Mouse (Mus musculus): ENCODE results near the gene Atxn7l3. TPM values are rescaled to one million over a fixed set of nuclear protein-coding genes. Genes with fewer than 3 reads are reported as not detected.

Atxn7l3 gene
- total and polyA plus RNA-seq, 3 experiments: 24.0 to 60.0 (median 29.9) TPM

GRCm38 (mm10) chr11:102279595-102279994 lies 16.8 kb downstream of the Atxn7l3 start:
- TF ChIP-seq TAL1 (conservative IDR thresholded peaks at IDR 0.05; ENCODE audit: low read depth, low read length) (no peak), POLR2AphosphoS5 (IDR thresholded peaks at IDR 0.05; ENCODE audit: insufficient replicate concordance, low read depth, low read length) (no peak), GATA2 (IDR thresholded peaks at IDR 0.05; ENCODE audit: borderline replicate concordance, low read depth, low read length) (no peak), GATA1 (IDR thresholded peaks at IDR 0.05; ENCODE audit: borderline replicate concordance, low read length) (no peak), CTCF (IDR thresholded peaks at IDR 0.05; ENCODE audit: low read depth, low read length) (no peak)
- no peaks in the 10 kb centered on the region for H3K36me3 ChIP-seq (replicated peaks)
- no peaks in the 10 kb centered on the region for H3K9me3 ChIP-seq (replicated peaks)
- DNase-seq (ENCODE audit: low spot score) (no peak), ATAC-seq (ENCODE audit: extremely low read depth, insufficient number of reproducible peaks, low FRiP score, poor library complexity, severe bottlenecking) (no peak)
- peaks cover 18% of the 10 kb centered on the region for H3K27me3 ChIP-seq (ENCODE audit: insufficient read depth, low read length)
- no peak overlapping the region for H3K4me3 ChIP-seq (ENCODE audit: low read depth, low read length)
- peaks cover 7% of the 10 kb centered on the region; the same call in 1 of the 2 replicates for H3K4me1 ChIP-seq (ENCODE audit: insufficient read depth, low read depth, low read length)

GRCm38 (mm10) chr11:102277754-102278153 lies 18.7 kb downstream of the Atxn7l3 start:
- H3K4me1 ChIP-seq (ENCODE audit: insufficient read depth, low read depth, low read length): no peaks in the 10 kb centered on the region; the same call in 1 of the 2 replicates
- no peaks in the 10 kb centered on the region for H3K36me3 ChIP-seq (replicated peaks)
- peaks cover 25% of the 10 kb centered on the region for H3K27me3 ChIP-seq (ENCODE audit: insufficient read depth, low read length)
- H3K9me3 ChIP-seq (replicated peaks): no peaks in the 10 kb centered on the region
- ATAC-seq (ENCODE audit: extremely low read depth, insufficient number of reproducible peaks, low FRiP score, poor library complexity, severe bottlenecking) (no peak), DNase-seq (ENCODE audit: low spot score) (no peak)
- TF ChIP-seq CTCF (IDR thresholded peaks at IDR 0.05; ENCODE audit: low read depth, low read length) (no peak), POLR2AphosphoS5 (IDR thresholded peaks at IDR 0.05; ENCODE audit: insufficient replicate concordance, low read depth, low read length) (no peak), GATA2 (IDR thresholded peaks at IDR 0.05; ENCODE audit: borderline replicate concordance, low read depth, low read length) (no peak)
- no peak overlapping the region for H3K4me3 ChIP-seq (ENCODE audit: low read depth, low read length)

- no peak for TF ChIP-seq CTCF (IDR thresholded peaks at IDR 0.05; ENCODE audit: low read depth, low read length)
- no peak for TF ChIP-seq GATA2 (IDR thresholded peaks at IDR 0.05; ENCODE audit: borderline replicate concordance, low read depth, low read length)
- no peak for TF ChIP-seq POLR2AphosphoS5 (IDR thresholded peaks at IDR 0.05; ENCODE audit: insufficient replicate concordance, low read depth, low read length)
- no peak for TF ChIP-seq GATA1 (IDR thresholded peaks at IDR 0.05; ENCODE audit: borderline replicate concordance, low read length)
- TF ChIP-seq TAL1 (conservative IDR thresholded peaks at IDR 0.05; ENCODE audit: low read depth, low read length): no peak
- Histone ChIP-seq H3K27me3 (ENCODE audit: insufficient read depth, low read length) (peaks cover 35% of the 10 kb centered on the region), H3K4me1 (ENCODE audit: insufficient read depth, low read depth, low read length) (no peaks in the 10 kb centered on the region; the same call in 1 of the 2 replicates), H3K36me3 (replicated peaks) (no peaks in the 10 kb centered on the region), H3K9me3 (replicated peaks) (no peaks in the 10 kb centered on the region), H3K4me3 (ENCODE audit: low read depth, low read length) (0 out of 2 replicates have a peak overlapping the region, but pooled peaks have one; percentile 8)
- DNase-seq (ENCODE audit: low spot score) (no peak), ATAC-seq (ENCODE audit: extremely low read depth, insufficient number of reproducible peaks, low FRiP score, poor library complexity, severe bottlenecking) (no peak)
These were observed 20.0 kb downstream of the Atxn7l3 start for GRCm38 (mm10) chr11:102276411-102276915.

GRCm38 (mm10) chr11:102268520-102269244 lies 27.7 kb downstream of the Atxn7l3 start, which contains the start of gene Asb16:
Gene Asb16 (plus strand): TSS chr11:102268743.
- no peak for ATAC-seq (ENCODE audit: extremely low read depth, insufficient number of reproducible peaks, low FRiP score, poor library complexity, severe bottlenecking)
- Histone ChIP-seq H3K36me3 (replicated peaks) (peaks cover 24% of the 10 kb centered on the region), H3K9me3 (replicated peaks) (no peaks in the 10 kb centered on the region), H3K4me1 (ENCODE audit: insufficient read depth, low read depth, low read length) (peaks cover 9% of the 10 kb centered on the region), H3K4me3 (ENCODE audit: low read depth, low read length) (no peak within 1 kb of the TSS), H3K27me3 (ENCODE audit: insufficient read depth, low read length) (peaks cover 34% of the 10 kb centered on the region)
- TF ChIP-seq TAL1 (conservative IDR thresholded peaks at IDR 0.05; ENCODE audit: low read depth, low read length): no peak
- TF ChIP-seq CTCF (IDR thresholded peaks at IDR 0.05; ENCODE audit: low read depth, low read length): no peak
- no peak for TF ChIP-seq GATA2 (IDR thresholded peaks at IDR 0.05; ENCODE audit: borderline replicate concordance, low read depth, low read length)
- no peak for TF ChIP-seq GATA1 (IDR thresholded peaks at IDR 0.05; ENCODE audit: borderline replicate concordance, low read length)
- no peak for TF ChIP-seq POLR2AphosphoS5 (IDR thresholded peaks at IDR 0.05; ENCODE audit: insufficient replicate concordance, low read depth, low read length)
- no peak for DNase-seq (ENCODE audit: low spot score)

- TF ChIP-seq CTCF (IDR thresholded peaks at IDR 0.05; ENCODE audit: low read depth, low read length) (peak; percentile 23), GATA2 (IDR thresholded peaks at IDR 0.05; ENCODE audit: borderline replicate concordance, low read depth, low read length) (no peak)
- H3K9me3 ChIP-seq (replicated peaks): no peaks in the 10 kb centered on the region
- peaks cover 27% of the 10 kb centered on the region for H3K27me3 ChIP-seq (ENCODE audit: insufficient read depth, low read length)
- no peak overlapping the region for H3K4me3 ChIP-seq (ENCODE audit: low read depth, low read length)
- peaks cover 9% of the 10 kb centered on the region for H3K4me1 ChIP-seq (ENCODE audit: insufficient read depth, low read depth, low read length)
- DNase-seq (ENCODE audit: low spot score) (peak; percentile 34), ATAC-seq (ENCODE audit: extremely low read depth, insufficient number of reproducible peaks, low FRiP score, poor library complexity, severe bottlenecking) (peak; percentile 4; the same call in 1 of the 2 replicates)
- H3K36me3 ChIP-seq (replicated peaks): peaks cover 35% of the 10 kb centered on the region
These were observed 29.0 kb downstream of the Atxn7l3 start for GRCm38 (mm10) chr11:102267480-102267879.

GRCm38 (mm10) chr11:102266631-102267355 lies 29.6 kb downstream of the Atxn7l3 start:
- ATAC-seq (ENCODE audit: extremely low read depth, insufficient number of reproducible peaks, low FRiP score, poor library complexity, severe bottlenecking) (no peak), DNase-seq (ENCODE audit: low spot score) (no peak)
- no peak overlapping the region for H3K4me3 ChIP-seq (ENCODE audit: low read depth, low read length)
- H3K36me3 ChIP-seq (replicated peaks): peaks cover 42% of the 10 kb centered on the region
- TF ChIP-seq POLR2AphosphoS5 (IDR thresholded peaks at IDR 0.05; ENCODE audit: insufficient replicate concordance, low read depth, low read length): no peak
- peaks cover 20% of the 10 kb centered on the region for H3K27me3 ChIP-seq (ENCODE audit: insufficient read depth, low read length)
- no peaks in the 10 kb centered on the region for H3K9me3 ChIP-seq (replicated peaks)
- H3K4me1 ChIP-seq (ENCODE audit: insufficient read depth, low read depth, low read length): peaks cover 9% of the 10 kb centered on the region
